Comparison of ENCODE assay signal across 9 mouse cellular contexts in the genomic region with DNA sequence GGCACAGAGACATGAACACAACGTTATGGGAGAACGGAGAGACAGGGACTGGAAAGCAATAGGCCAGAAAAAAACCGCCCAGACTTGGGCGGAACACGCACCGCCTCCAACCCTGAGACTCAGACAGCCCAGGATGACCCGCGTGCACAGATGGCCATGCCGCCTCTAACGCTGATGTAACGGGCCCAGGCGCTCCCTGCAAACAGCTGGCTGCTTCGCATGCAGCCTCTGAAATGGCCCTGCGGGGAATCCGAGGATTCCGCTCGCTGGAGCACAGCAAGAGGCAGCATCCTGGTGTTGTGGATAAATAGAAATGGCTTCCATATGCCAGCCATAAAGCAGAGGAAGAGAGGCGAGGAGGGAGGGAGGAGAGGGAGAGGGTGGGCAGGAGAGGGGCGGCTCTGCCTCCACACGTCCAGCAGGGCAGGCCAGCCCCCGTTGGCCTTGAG. TPM values are rescaled to one million over a fixed set of nuclear protein-coding genes. Genes with fewer than 3 reads are reported as not detected.
DNase-seq lines count a peak whose midpoint lies in the region; ATAC-seq and TF ChIP-seq lines count a peak whose summit lies in the region.
"Had no signal": no experiment of that assay in that cellular context is flagged by ENCODE, and none has a peak within 500 bp of the region (broad histone marks: within the 10 kb centered on the region; RNA-seq: fewer than 3 reads in every experiment).

No protein-coding gene starts in this region.

- H3K36me3 ChIP-seq in embryonic facial prominence, embryonic 10.5 days (replicated peaks) = no peaks in the 10 kb centered on the region
- no peaks in the 10 kb centered on the region for H3K36me3 ChIP-seq in kidney, adult 2 months (ENCODE audit: control insufficient read depth, insufficient read depth, low read length)

- peaks cover 94% of the 10 kb centered on the region for H3K4me1 ChIP-seq in embryonic facial prominence, embryonic 10.5 days
- peaks cover 79% of the 10 kb centered on the region for H3K4me1 ChIP-seq in kidney, adult 2 months (ENCODE audit: control insufficient read depth, insufficient read depth, low read length)

- no peak for DNase-seq in frontal cortex, postnatal 14 days (ENCODE audit: low spot score in 2 of 2)
- peak; percentile 82 for DNase-seq in embryonic facial prominence, embryonic 10.5 days (ENCODE audit: low spot score)
- peak; percentile 66 to 74 for DNase-seq in heart, adult 9 months (ENCODE audit: low spot score in 2 of 2)
- no peak for DNase-seq in kidney, adult 2 months
- peak; percentile 86 for DNase-seq in lung, postnatal 10 days
- DNase-seq in right cerebral cortex, postnatal 10 days (ENCODE audit: low spot score in 2 of 2) = peak; percentile 68 to 76
- no peak for DNase-seq in spleen, postnatal 14 days (ENCODE audit: low spot score in 2 of 2)

- no peaks in the 10 kb centered on the region for H3K9me3 ChIP-seq in embryonic facial prominence, embryonic 10.5 days

- 10% methylated on average over 21 of the region's 21 CpGs for WGBS in embryonic facial prominence, embryonic 10.5 days
- 37% methylated on average over 21 of the region's 21 CpGs for WGBS in kidney, adult 2 months

- peak overlapping the region; percentile 80 for H3K27ac ChIP-seq in embryonic facial prominence, embryonic 10.5 days (replicated peaks)
- peak overlapping the region; percentile 66 for H3K27ac ChIP-seq in kidney, adult 2 months (ENCODE audit: insufficient read depth, low read depth, low read length)

- no peak for TF ChIP-seq POLR2A in kidney, adult 2 months (IDR thresholded peaks at IDR 0.05; ENCODE audit: low read depth, low read length)

- no peaks in the 10 kb centered on the region for H3K27me3 ChIP-seq in embryonic facial prominence, embryonic 10.5 days (replicated peaks; ENCODE audit: low read depth, poor library complexity, severe bottlenecking)
- no peaks in the 10 kb centered on the region for H3K27me3 ChIP-seq in kidney, adult 2 months (replicated peaks; ENCODE audit: control insufficient read depth, insufficient read depth, low read length)

- H3K4me3 ChIP-seq in embryonic facial prominence, embryonic 10.5 days = peak overlapping the region; percentile 17; the same call in 1 of the 2 replicates
- no peak overlapping the region for H3K4me3 ChIP-seq in kidney, adult 2 months (ENCODE audit: insufficient read depth, low read depth, low read length)
- H3K4me3 ChIP-seq: erythroblast, embryonic 14.5 days had no signal

- peak; percentile 53 for ATAC-seq in frontal cortex, adult (ENCODE audit: low TSS enrichment)

- TF ChIP-seq CTCF in kidney, adult 2 months (conservative IDR thresholded peaks at IDR 0.05; ENCODE audit: insufficient read depth, insufficient read length, low read depth, low read length) = no peak

RNA-seq across cellular contexts. Expression of a gene that starts 21.2 kb away (rescaled TPM):
- polyA plus RNA-seq in embryonic facial prominence, embryonic 10.5 days (2016; fragmentation: Nextera tagmentation; extraction: Ambion mirVana) = 11.9 and 12.3 TPM in 2 replicates
- polyA plus RNA-seq in kidney, adult 2 months (2012; rRNA removed) = 200 and 216 TPM in 2 replicates

RNA-seq across cellular contexts. Expression of a gene that starts 21.5 kb away (rescaled TPM):
- 0.65 and 0.81 TPM in 2 replicates for polyA plus RNA-seq in embryonic facial prominence, embryonic 10.5 days (2016; fragmentation: Nextera tagmentation; extraction: Ambion mirVana)
- 2.1 and 2.5 TPM in 2 replicates for polyA plus RNA-seq in kidney, adult 2 months (2012; rRNA removed)

RNA-seq across cellular contexts. Expression of a gene that starts 45.1 kb away (rescaled TPM):
- polyA plus RNA-seq in embryonic facial prominence, embryonic 10.5 days (2016; fragmentation: Nextera tagmentation; extraction: Ambion mirVana) = 19.4 and 20.1 TPM in 2 replicates
- polyA plus RNA-seq in kidney, adult 2 months (2012; rRNA removed) = 25.2 and 32.1 TPM in 2 replicates

RNA-seq across cellular contexts. Expression of a gene that starts 45.3 kb away (rescaled TPM):
- 62.3 and 64.3 TPM in 2 replicates for polyA plus RNA-seq in embryonic facial prominence, embryonic 10.5 days (2016; fragmentation: Nextera tagmentation; extraction: Ambion mirVana)
- polyA plus RNA-seq in kidney, adult 2 months (2012; rRNA removed) = 29.3 and 31.6 TPM in 2 replicates

RNA-seq across cellular contexts. Expression of a gene that starts 56.3 kb away (rescaled TPM):
- polyA plus RNA-seq in embryonic facial prominence, embryonic 10.5 days (2016; fragmentation: Nextera tagmentation; extraction: Ambion mirVana) = 4.1 and 5.2 TPM in 2 replicates
- 23.0 and 25.8 TPM in 2 replicates for polyA plus RNA-seq in kidney, adult 2 months (2012; rRNA removed)

Comparison
In these comparisons a context has a peak if more than half of its experiments do, and no peak if none do; other contexts are left out.
1. DNase-seq: peak in embryonic facial prominence, embryonic 10.5 days (single experiment), heart, adult 9 months (2 of 2), lung, postnatal 10 days (single experiment) and right cerebral cortex, postnatal 10 days (2 of 2); none in frontal cortex, postnatal 14 days (0 of 2), kidney, adult 2 months (single experiment) and spleen, postnatal 14 days (0 of 2).
2. RNA of a gene that starts 21.2 kb away (polyA plus RNA-seq): 200 to 216 TPM in kidney, adult 2 months; 11.9 to 12.3 TPM in embryonic facial prominence, embryonic 10.5 days; every median in the first group is over 10 times any median in the second.